Mouse (Mus musculus) embryonic facial prominence, embryonic 14.5 days (tissue): ENCODE measurements around the gene Smarcd2. TPM values are rescaled to one million over a fixed set of nuclear protein-coding genes. Genes with fewer than 3 reads are reported as not detected.
"Not testable (repeated sequence)": the region's sequence is repeated elsewhere in the genome, so short reads cannot be mapped to it uniquely, and the experiment has no call there.

ENCODE experiments used
- ATAC-seq: fragments of 200-750 bp; cut with Nextera tagmentation; 2 replicates; pipeline ENCODE4 v1.8.0; 2017; ENCODE audit warnings: low read depth, moderate number of reproducible peaks, moderate TSS enrichment
- DNase-seq: peaks from one replicate; pipeline ENCODE4 v3.0.0-alpha.2; 2015; ENCODE audit warnings: low spot score
- H3K27ac ChIP-seq: fragments of 300-500 bp; sonication (generic); replicated peaks from 2 replicates; pipeline ENCODE4 v1.5.1; 2014; ENCODE audit warnings: low read depth, mild to moderate bottlenecking, low read length, moderate library complexity
- H3K27me3 ChIP-seq: fragments of 300-500 bp; sonication (generic); replicated peaks from 2 replicates; pipeline ENCODE4 v1.6.1; 2014; ENCODE audit warnings: low read length; ENCODE audit not compliant: control insufficient read depth, insufficient read depth
- H3K36me3 ChIP-seq: fragments of 300-500 bp; sonication (generic); 2 replicates; pipeline ENCODE4 v1.6.1; 2014; ENCODE audit warnings: low read length, mixed read lengths; ENCODE audit not compliant: control insufficient read depth, insufficient read depth
- H3K4me1 ChIP-seq: fragments of 300-500 bp; sonication (generic); 2 replicates; pipeline ENCODE4 v1.6.1; 2014; ENCODE audit warnings: antibody characterized with exemption, low read length; ENCODE audit not compliant: control insufficient read depth, insufficient read depth
- H3K4me2 ChIP-seq: fragments of 300-500 bp; sonication (generic); 2 replicates; pipeline ENCODE4 v1.6.1; 2014; ENCODE audit warnings: low read depth, mild to moderate bottlenecking, low read length, moderate library complexity, mixed read lengths
- H3K4me3 ChIP-seq: fragments of 300-500 bp; sonication (generic); 2 replicates; pipeline ENCODE4 v1.5.1; 2014; ENCODE audit warnings: low read depth, mild to moderate bottlenecking, low read length
- H3K9ac ChIP-seq: fragments of 300-500 bp; sonication (generic); 2 replicates; pipeline ENCODE4 v1.6.1; 2014; ENCODE audit warnings: low read depth, mild to moderate bottlenecking, low read length, moderate library complexity, mixed read lengths
- H3K9me3 ChIP-seq: fragments of 300-500 bp; sonication (generic); 2 replicates; pipeline ENCODE4 v1.6.1; 2016; ENCODE audit warnings: low read length; ENCODE audit not compliant: control insufficient read depth
- WGBS: fragments of 180-500 bp; shearing (Covaris S2); extraction: QIAGEN DNeasy Blood & Tissue Kit; methylation state at CpG from one replicate; pipeline ENCODE4 v1.1.7; 2014; 5-methylcytosine and 5-hydroxymethylcytosine counted together
- polyA plus RNA-seq: library from polyadenylated mRNA; unstranded; fragments of >200 nt; fragmentation: Nextera tagmentation; extraction: Ambion mirVana; gene quantifications from 2 replicates; pipeline ENCODE4 v1.2.1, GENCODE M21; 2014

Gene Smarcd2
- polyA plus RNA-seq, 1 experiment from 2014 or later = 87.6 TPM

- Histone ChIP-seq H3K4me1 (no peaks in the 10 kb centered on the region), H3K4me3 (no peak overlapping the region), H3K27ac (no peak overlapping the region), H3K36me3 (peaks cover 99% of the 10 kb centered on the region), H3K4me2 (no peak overlapping the region), H3K9me3 (peaks cover 5% of the 10 kb centered on the region; the same call in 1 of the 2 replicates), H3K27me3 (no peaks in the 10 kb centered on the region), H3K9ac (no peak overlapping the region)
- ATAC-seq (no peak), DNase-seq (no peak)
- WGBS = 87% methylated on average over 7 of the region's 7 CpGs
Measured at GRCm38 (mm10) chr11:106249326-106249725, 23.4 kb downstream of the Smarcd2 start.

GRCm38 (mm10) chr11:106246834-106247233, 25.9 kb downstream of the Smarcd2 start:
- no peak for DNase-seq
- no peaks in the 10 kb centered on the region for H3K4me1 ChIP-seq
- H3K27ac ChIP-seq = no peak overlapping the region
- peaks cover 5% of the 10 kb centered on the region; the same call in 1 of the 2 replicates for H3K9me3 ChIP-seq
- WGBS = 91% methylated on average over 1 of the region's 1 CpGs
- H3K9ac ChIP-seq = no peak overlapping the region
- no peaks in the 10 kb centered on the region for H3K27me3 ChIP-seq
- H3K4me3 ChIP-seq = no peak overlapping the region
- no peak overlapping the region for H3K4me2 ChIP-seq
- H3K36me3 ChIP-seq = peaks cover 99% of the 10 kb centered on the region
- ATAC-seq = no peak

- ATAC-seq, H3K27ac ChIP-seq, H3K4me1 ChIP-seq, DNase-seq, H3K4me2 ChIP-seq, H3K9me3 ChIP-seq, H3K27me3 ChIP-seq, H3K9ac ChIP-seq, H3K4me3 ChIP-seq: not testable (repeated sequence)
- WGBS = 82% methylated on average over 8 of the region's 8 CpGs
- H3K36me3 ChIP-seq = peaks cover 84% of the 10 kb centered on the region
Measured at GRCm38 (mm10) chr11:106233978-106234377, 38.8 kb downstream of the Smarcd2 start.

GRCm38 (mm10) chr11:106220603-106221002, 52.2 kb downstream of the Smarcd2 start:
- no peak overlapping the region for H3K4me2 ChIP-seq
- no peak overlapping the region for H3K4me3 ChIP-seq
- DNase-seq (no peak), ATAC-seq (no peak)
- H3K9me3 ChIP-seq = no peaks in the 10 kb centered on the region
- no peaks in the 10 kb centered on the region for H3K27me3 ChIP-seq
- H3K9ac ChIP-seq = no peak overlapping the region
- no peak overlapping the region for H3K27ac ChIP-seq
- peaks cover 18% of the 10 kb centered on the region for H3K36me3 ChIP-seq
- 88% methylated on average over 3 of the region's 3 CpGs for WGBS
- peaks cover 13% of the 10 kb centered on the region for H3K4me1 ChIP-seq

- DNase-seq (peak; percentile 99), ATAC-seq (peak; percentile 94)
- H3K27me3 ChIP-seq = no peaks in the 10 kb centered on the region
- peaks cover 13% of the 10 kb centered on the region for H3K36me3 ChIP-seq
- peak within 1 kb of the TSS; percentile 97 for H3K27ac ChIP-seq
- H3K4me2 ChIP-seq = peak within 1 kb of the TSS; percentile 71
- H3K4me1 ChIP-seq = peaks cover 22% of the 10 kb centered on the region
- H3K4me3 ChIP-seq = peak within 1 kb of the TSS; percentile 58
- H3K9ac ChIP-seq = peak within 1 kb of the TSS; percentile 90
- WGBS = under 1% methylated on average over 59 of the region's 70 CpGs
- no peaks in the 10 kb centered on the region for H3K9me3 ChIP-seq
Measured at GRCm38 (mm10) chr11:106216730-106217490, 55.9 kb downstream of the Smarcd2 start, which contains the start of gene Ddx42. Gene Ddx42, plus strand, starts transcription at chr11:106216926.

GRCm38 (mm10) chr11:106215927-106216729, 56.6 kb downstream of the Smarcd2 start, which contains the start of gene Ccdc47:
Gene Ccdc47, minus strand, starts transcription at chr11:106216344.
- Histone ChIP-seq H3K9me3 (no peaks in the 10 kb centered on the region), H3K27ac (peak within 1 kb of the TSS; percentile 97), H3K9ac (peak within 1 kb of the TSS; percentile 90), H3K27me3 (no peaks in the 10 kb centered on the region), H3K4me1 (peaks cover 22% of the 10 kb centered on the region), H3K4me3 (peak within 1 kb of the TSS; percentile 58), H3K4me2 (peak within 1 kb of the TSS; percentile 71), H3K36me3 (peaks cover 21% of the 10 kb centered on the region)
- DNase-seq = peak; percentile 100
- under 1% methylated on average over 46 of the region's 46 CpGs for WGBS
- ATAC-seq = peak; percentile 97

GRCm38 (mm10) chr11:106215450-106215859, 57.3 kb downstream of the Smarcd2 start:
- Histone ChIP-seq H3K27me3 (no peaks in the 10 kb centered on the region), H3K9ac (peak overlapping the region; percentile 90), H3K4me1 (peaks cover 22% of the 10 kb centered on the region), H3K4me3 (peak overlapping the region; percentile 58), H3K27ac (peak overlapping the region; percentile 97; the same call in 1 of the 2 replicates), H3K36me3 (peaks cover 28% of the 10 kb centered on the region), H3K9me3 (no peaks in the 10 kb centered on the region), H3K4me2 (peak overlapping the region; percentile 71)
- no peak for DNase-seq
- no peak for ATAC-seq
- WGBS = 26% methylated on average over 7 of the region's 7 CpGs

GRCm38 (mm10) chr11:106214856-106215255, 57.9 kb downstream of the Smarcd2 start:
- ATAC-seq = no peak
- 88% methylated on average over 5 of the region's 5 CpGs for WGBS
- H3K9ac ChIP-seq = peak overlapping the region; percentile 90
- peak overlapping the region; percentile 58 for H3K4me3 ChIP-seq
- peaks cover 22% of the 10 kb centered on the region for H3K4me1 ChIP-seq
- DNase-seq = no peak
- peaks cover 33% of the 10 kb centered on the region for H3K36me3 ChIP-seq
- H3K9me3 ChIP-seq = no peaks in the 10 kb centered on the region
- peak overlapping the region; percentile 71 for H3K4me2 ChIP-seq
- no peak overlapping the region for H3K27ac ChIP-seq
- no peaks in the 10 kb centered on the region for H3K27me3 ChIP-seq
